In the genomic region with DNA sequence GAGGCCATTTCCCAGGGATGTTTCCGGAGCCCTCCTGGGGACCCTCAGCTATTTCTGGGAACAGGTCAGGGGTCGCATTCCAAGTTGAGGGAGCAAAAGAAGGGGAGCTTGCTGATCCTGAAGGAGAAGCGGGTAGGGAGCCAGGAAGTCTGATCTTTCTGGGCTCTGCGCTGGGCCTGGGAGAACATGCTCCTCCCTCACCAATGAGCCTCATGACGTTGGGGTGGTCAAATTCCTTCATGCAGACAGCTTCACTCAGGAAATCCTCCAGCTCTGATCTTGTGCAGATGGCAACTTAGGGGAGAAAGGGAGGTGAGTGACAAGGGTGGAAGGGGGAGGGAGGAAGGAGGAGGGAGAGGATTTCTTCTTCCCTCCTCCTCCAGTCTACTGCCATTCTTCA, we compare ENCODE assay signal across 11 mouse cellular contexts. TPM values are rescaled to one million over a fixed set of nuclear protein-coding genes. Genes with fewer than 3 reads are reported as not detected.
DNase-seq lines count a peak whose midpoint lies in the region; ATAC-seq lines count a peak whose summit lies in the region.
"Had no signal": no experiment of that assay in that cellular context is flagged by ENCODE, and none has a peak within 500 bp of the region (broad histone marks: within the 10 kb centered on the region; RNA-seq: fewer than 3 reads in every experiment).

No protein-coding gene starts in this region.

- no peaks in the 10 kb centered on the region for H3K9me3 ChIP-seq in heart, embryonic 11.5 days (replicated peaks; ENCODE audit: control insufficient read depth, low read length)
- H3K9me3 ChIP-seq in heart, embryonic 15.5 days (replicated peaks) = no peaks in the 10 kb centered on the region
- H3K9me3 ChIP-seq: hindbrain, embryonic 15.5 days had no signal

- WGBS in heart, embryonic 11.5 days (ENCODE audit: insufficient replicate concordance) = 29% methylated on average over 5 of the region's 5 CpGs
- 39% methylated on average over 5 of the region's 5 CpGs for WGBS in heart, embryonic 15.5 days

- H3K36me3 ChIP-seq in heart, embryonic 11.5 days (ENCODE audit: control insufficient read depth, insufficient read depth, low read length) = peaks cover 24% of the 10 kb centered on the region; the same call in 1 of the 2 replicates
- peaks cover 24% of the 10 kb centered on the region for H3K36me3 ChIP-seq in heart, embryonic 15.5 days
- H3K36me3 ChIP-seq: hindbrain, embryonic 15.5 days had no signal

- H3K9ac ChIP-seq in heart, embryonic 11.5 days (ENCODE audit: low read depth, low read length) = no peak overlapping the region
- no peak overlapping the region for H3K9ac ChIP-seq in heart, embryonic 15.5 days
- H3K9ac ChIP-seq: forebrain, postnatal 0 days; hindbrain, embryonic 15.5 days had no signal

- intact Hi-C loops in left cerebral cortex, postnatal 36 days (cut with DNase I) = no loop called here

- peak overlapping the region; percentile 22; the same call in 1 of the 2 replicates for H3K27ac ChIP-seq in heart, embryonic 11.5 days (ENCODE audit: low read depth, low read length)
- H3K27ac ChIP-seq in heart, embryonic 15.5 days = peak overlapping the region; percentile 47
- H3K27ac ChIP-seq: hindbrain, embryonic 15.5 days had no signal

- H3K4me1 ChIP-seq in heart, embryonic 11.5 days (ENCODE audit: control insufficient read depth, insufficient read depth, low read length) = 0 out of 2 replicates have a peak, but pooled peaks cover 6% of the 10 kb centered on the region
- peaks cover 3% of the 10 kb centered on the region; the same call in 1 of the 2 replicates for H3K4me1 ChIP-seq in heart, embryonic 15.5 days (replicated peaks)
- H3K4me1 ChIP-seq: hindbrain, embryonic 15.5 days had no signal

- DNase-seq in heart, adult 8-10 months (ENCODE audit: low spot score) = no peak
- peak; percentile 41 for DNase-seq in 416B (ENCODE audit: low read depth)
- DNase-seq in kidney, postnatal 14 days = peak; percentile 59
- DNase-seq in left cerebral cortex, postnatal 36 days (ENCODE audit: low spot score in 2 of 2) = no peak
- DNase-seq in frontal cortex, postnatal 10 days (ENCODE audit: low spot score in 2 of 2) = no peak
- DNase-seq in right cerebral cortex, postnatal 4 days = no peak
- DNase-seq: forebrain, postnatal 0 days; midbrain, embryonic 14.5 days had no signal

- 0 out of 2 replicates have a peak, but pooled peaks have one; percentile 12 for ATAC-seq in heart, embryonic 11.5 days (replicated peaks; ENCODE audit: insufficient number of reproducible peaks, low FRiP score, low TSS enrichment)
- 0 out of 2 replicates have a peak, but pooled peaks have one; percentile 28 for ATAC-seq in heart, embryonic 15.5 days (replicated peaks; ENCODE audit: insufficient number of reproducible peaks, insufficient read depth, low FRiP score, low read depth)
- ATAC-seq: forebrain, postnatal 0 days had no signal

- H3K27me3 ChIP-seq in heart, embryonic 11.5 days (ENCODE audit: control insufficient read depth, insufficient read depth, low read length) = no peaks in the 10 kb centered on the region
- H3K27me3 ChIP-seq in heart, embryonic 15.5 days = no peaks in the 10 kb centered on the region
- H3K27me3 ChIP-seq: hindbrain, embryonic 15.5 days had no signal

- no peak overlapping the region for H3K4me3 ChIP-seq in heart, embryonic 11.5 days (ENCODE audit: low read depth, low read length)
- H3K4me3 ChIP-seq in heart, embryonic 15.5 days = no peak overlapping the region
- H3K4me3 ChIP-seq: hindbrain, embryonic 15.5 days had no signal

- H3K4me2 ChIP-seq in heart, embryonic 11.5 days = no peak overlapping the region
- H3K4me2 ChIP-seq in heart, embryonic 15.5 days = no peak overlapping the region
- H3K4me2 ChIP-seq: hindbrain, embryonic 15.5 days had no signal

RNA-seq across cellular contexts. Expression of gene Hnrnpul1, which starts 9.7 kb away (rescaled TPM):
- polyA plus RNA-seq in heart, embryonic 11.5 days (2014; fragmentation: Nextera tagmentation; extraction: Ambion mirVana) = 47.7 and 53.3 TPM in 2 replicates
- 10 to 100 TPM; 65.8 to 82.6 (median 71.5) TPM for total RNA-seq in heart, adult 8-10 months (2022)
- polyA plus RNA-seq in heart, embryonic 15.5 days (2015; fragmentation: Nextera tagmentation; extraction: Ambion mirVana) = 35.4 and 39.9 TPM in 2 replicates
- total RNA-seq in left cerebral cortex, postnatal 36 days (2021) = 100 to 1,000 TPM; 103 to 107 TPM

RNA-seq across cellular contexts. Expression of gene Axl, which starts 24.3 kb away (rescaled TPM):
- 53.6 and 54.5 TPM in 2 replicates for polyA plus RNA-seq in heart, embryonic 11.5 days (2014; fragmentation: Nextera tagmentation; extraction: Ambion mirVana)
- total RNA-seq in heart, adult 8-10 months (2022) = 10 to 100 TPM; 50.2 to 70.9 (median 65.9) TPM
- 49.1 and 65.3 TPM in 2 replicates for polyA plus RNA-seq in heart, embryonic 15.5 days (2015; fragmentation: Nextera tagmentation; extraction: Ambion mirVana)
- total RNA-seq in left cerebral cortex, postnatal 36 days (2021) = 10 to 100 TPM; 40.2 to 41.7 TPM

RNA-seq across cellular contexts. Expression of gene Ccdc97, which starts 45.3 kb away (rescaled TPM):
- 25.5 and 25.6 TPM in 2 replicates for polyA plus RNA-seq in heart, embryonic 11.5 days (2014; fragmentation: Nextera tagmentation; extraction: Ambion mirVana)
- 10 to 100 TPM; 56.7 to 62.0 (median 58.8) TPM for total RNA-seq in heart, adult 8-10 months (2022)
- 17.6 and 23.5 TPM in 2 replicates for polyA plus RNA-seq in heart, embryonic 15.5 days (2015; fragmentation: Nextera tagmentation; extraction: Ambion mirVana)
- total RNA-seq in left cerebral cortex, postnatal 36 days (2021) = 10 to 100 TPM; 61.2 TPM

RNA-seq across cellular contexts. Expression of gene Cyp2s1, which starts 52.5 kb away (rescaled TPM):
- 4.0 and 5.5 TPM in 2 replicates for polyA plus RNA-seq in heart, embryonic 11.5 days (2014; fragmentation: Nextera tagmentation; extraction: Ambion mirVana)
- 10 to 100 TPM in 1 of 4 experiments, 1 to 10 TPM in 3; 4.1 to 11.5 (median 5.2) TPM for total RNA-seq in heart, adult 8-10 months (2022)
- 3.3 and 5.1 TPM in 2 replicates for polyA plus RNA-seq in heart, embryonic 15.5 days (2015; fragmentation: Nextera tagmentation; extraction: Ambion mirVana)
- 1 to 10 TPM; 2.9 to 3.8 TPM for total RNA-seq in left cerebral cortex, postnatal 36 days (2021)

Comparison
In these comparisons a context has a peak if more than half of its experiments do, and no peak if none do; other contexts are left out.
1. DNase-seq: peak in 416B (single experiment) and kidney, postnatal 14 days (single experiment); none in heart, adult 8-10 months (single experiment), left cerebral cortex, postnatal 36 days (0 of 2), frontal cortex, postnatal 10 days (0 of 2) and right cerebral cortex, postnatal 4 days (single experiment).